Comparison of ENCODE assay signal across 32 mouse cellular contexts in genomic region chr13:113287141-113287540, GRCm38 (mm10). TPM values are rescaled to one million over a fixed set of nuclear protein-coding genes. Genes with fewer than 3 reads are reported as not detected.
"Had no signal": no experiment of that assay in that cellular context is flagged by ENCODE, and none has a peak within 500 bp of the region (broad histone marks: within the 10 kb centered on the region; RNA-seq: fewer than 3 reads in every experiment).

No protein-coding gene starts in this region.

- H3K4me3 ChIP-seq: left cerebral cortex, adult 2 months; limb, embryonic 12.5 days; limb, embryonic 13.5 days; limb, embryonic 15.5 days; liver, embryonic 12.5 days; liver, embryonic 13.5 days; liver, embryonic 15.5 days; lung, embryonic 15.5 days; midbrain, embryonic 10.5 days; midbrain, embryonic 12.5 days; midbrain, embryonic 13.5 days; midbrain, embryonic 15.5 days; myocyte; neural tube, embryonic 12.5 days had no signal

- H3K9me3 ChIP-seq: limb, embryonic 12.5 days; limb, embryonic 13.5 days; limb, embryonic 15.5 days; liver, embryonic 12.5 days; liver, embryonic 13.5 days; liver, embryonic 15.5 days; lung, embryonic 15.5 days; midbrain, embryonic 10.5 days; midbrain, embryonic 12.5 days; midbrain, embryonic 13.5 days; midbrain, embryonic 15.5 days; neural tube, embryonic 12.5 days had no signal

- H3K27ac ChIP-seq: left cerebral cortex, adult 2 months; limb, embryonic 12.5 days; limb, embryonic 13.5 days; limb, embryonic 15.5 days; liver, embryonic 12.5 days; liver, embryonic 13.5 days; liver, embryonic 14.5 days; liver, embryonic 15.5 days; lung, embryonic 15.5 days; macrophage; midbrain, embryonic 10.5 days; midbrain, embryonic 12.5 days; midbrain, embryonic 13.5 days; midbrain, embryonic 15.5 days; neural tube, embryonic 12.5 days had no signal

- H3K36me3 ChIP-seq: limb, embryonic 12.5 days; limb, embryonic 13.5 days; limb, embryonic 15.5 days; liver, embryonic 12.5 days; liver, embryonic 13.5 days; liver, embryonic 15.5 days; lung, embryonic 15.5 days; midbrain, embryonic 10.5 days; midbrain, embryonic 12.5 days; midbrain, embryonic 13.5 days; midbrain, embryonic 15.5 days; neural tube, embryonic 12.5 days had no signal

- H3K27me3 ChIP-seq: limb, embryonic 13.5 days; limb, embryonic 15.5 days; lung, embryonic 15.5 days had no signal

- H3K4me1 ChIP-seq: limb, embryonic 12.5 days; limb, embryonic 15.5 days; liver, embryonic 12.5 days; liver, embryonic 13.5 days; liver, embryonic 15.5 days; lung, embryonic 15.5 days; midbrain, embryonic 10.5 days; midbrain, embryonic 12.5 days; midbrain, embryonic 13.5 days; midbrain, embryonic 15.5 days; neural tube, embryonic 12.5 days had no signal

- ATAC-seq: liver, embryonic 12.5 days; liver, postnatal 0 days; lung, postnatal 0 days; midbrain, embryonic 13.5 days; midbrain, embryonic 15.5 days; midbrain, embryonic 16.5 days had no signal

- H3K9ac ChIP-seq: limb, embryonic 12.5 days; limb, embryonic 13.5 days; limb, embryonic 15.5 days; liver, embryonic 12.5 days; liver, embryonic 13.5 days; liver, embryonic 14.5 days; liver, embryonic 15.5 days; liver, postnatal 0 days; lung, embryonic 14.5 days; lung, embryonic 15.5 days; midbrain, embryonic 12.5 days; midbrain, embryonic 13.5 days; midbrain, embryonic 15.5 days; neural tube, embryonic 12.5 days had no signal

- DNase-seq: left cerebral cortex, postnatal 4 days; liver; liver, embryonic 13.5 days; liver, postnatal 0 days; lung, adult 18-20 months; lung, adult 2 months; lung, embryonic 14.5 days; lung, postnatal 10 days; lung, postnatal 14 days; lung, postnatal 36 days; lung, postnatal 4 days; midbrain, embryonic 14.5 days had no signal

RNA-seq across cellular contexts. Expression of gene BC067074, which starts 5.8 kb away (rescaled TPM):
- total RNA-seq: megakaryocyte-erythroid progenitor cell, adult 5-6 weeks; monocyte, adult 5-6 weeks had no signal
- polyA plus RNA-seq: liver, adult 2 months; macrophage had no signal
